Mouse (Mus musculus) testis, adult 2 months (tissue): ENCODE results near the gene Sox15.

ENCODE experiments used
- CTCF ChIP-seq: fragments of 200-500 bp; IDR thresholded peaks from 2 replicates; pipeline ENCODE4 v1.5.1; 2012; ENCODE audit warnings: low read depth, mild to moderate bottlenecking, inconsistent platforms, low read length, moderate library complexity; ENCODE audit not compliant: control insufficient read depth, insufficient read depth, insufficient replicate concordance
- POLR2A ChIP-seq: fragments of 200-500 bp; IDR thresholded peaks from 2 replicates; pipeline ENCODE4 v1.6.1; 2012; ENCODE audit warnings: low read depth, mild to moderate bottlenecking, inconsistent platforms, low read length, moderate library complexity; ENCODE audit not compliant: control insufficient read depth

- TF ChIP-seq POLR2A (no peak), CTCF (no peak)
These were observed 2.4 kb downstream of the Sox15 start for GRCm38 (mm10) chr11:69657462-69657881.
